Mouse (Mus musculus): ENCODE measurements at regions not wholly inside any gene's neighbourhood (a gene's known extent, or its start where the extent isn't known, plus 50 kb on each side); places are given as distances from the start of the nearest gene placed in this dataset.
A peak's percentile ranks its signal among the peaks of the same experiment; 100 is the strongest.

- Histone ChIP-seq H3K36me3 (no peaks in the 10 kb centered on the region), H3K9me3 (no peaks in the 10 kb centered on the region), H3K4me2 (replicated peaks) (peak overlapping the region; percentile 52), H3K4me3 (no peak overlapping the region), H3K27me3 (replicated peaks) (no peaks in the 10 kb centered on the region), H3K9ac (no peak overlapping the region), H3K27ac (peak overlapping the region; percentile 90), H3K4me1 (peaks cover 38% of the 10 kb centered on the region)
- WGBS: 24% methylated on average over 6 of the region's 6 CpGs
- no peak for ATAC-seq (ENCODE audit: low FRiP score, low read depth)
These were observed 174.1 kb upstream of the Jmjd1c start for GRCm38 (mm10) chr10:66921776-66922175.

- no peaks in the 10 kb centered on the region for H3K27me3 ChIP-seq (replicated peaks)
- no peak overlapping the region for H3K4me2 ChIP-seq (replicated peaks)
- no peak overlapping the region for H3K4me3 ChIP-seq
- no peaks in the 10 kb centered on the region for H3K9me3 ChIP-seq
- peaks cover 38% of the 10 kb centered on the region for H3K4me1 ChIP-seq
- H3K36me3 ChIP-seq: no peaks in the 10 kb centered on the region
- ATAC-seq (ENCODE audit: low FRiP score, low read depth): no peak
- no peak overlapping the region for H3K9ac ChIP-seq
- 0 out of 2 replicates have a peak overlapping the region, but pooled peaks have one; percentile 90 for H3K27ac ChIP-seq
- 85% methylated on average over 6 of the region's 6 CpGs for WGBS
These were observed 173.6 kb upstream of the Jmjd1c start for GRCm38 (mm10) chr10:66922314-66922713.

DNA sequence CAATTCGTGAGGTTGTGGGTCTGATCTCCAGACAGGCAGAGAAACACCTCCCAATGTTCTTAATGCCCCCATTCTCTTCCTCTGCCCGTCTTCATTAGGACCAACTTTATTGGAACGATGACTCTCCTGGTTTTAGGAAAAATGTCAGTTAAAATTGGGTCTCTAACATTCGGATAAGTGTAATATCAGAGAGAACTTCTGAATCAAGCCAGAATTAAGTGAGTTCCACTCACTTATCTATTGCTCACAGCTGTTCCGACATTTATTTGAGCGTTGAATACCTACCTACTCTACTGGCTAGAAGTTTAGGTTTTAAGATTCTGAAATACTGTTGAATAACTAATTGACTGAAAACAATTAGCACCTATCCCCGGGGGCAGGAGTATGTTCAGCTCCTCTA is 172.0 kb upstream of the Jmjd1c start:
- H3K9ac ChIP-seq: no peak overlapping the region
- no peak overlapping the region for H3K4me3 ChIP-seq
- H3K4me1 ChIP-seq: peaks cover 38% of the 10 kb centered on the region
- ATAC-seq (ENCODE audit: low FRiP score, low read depth): no peak
- no peak overlapping the region for H3K4me2 ChIP-seq (replicated peaks)
- H3K36me3 ChIP-seq: no peaks in the 10 kb centered on the region
- 90% methylated on average over 7 of the region's 7 CpGs for WGBS
- no peaks in the 10 kb centered on the region for H3K27me3 ChIP-seq (replicated peaks)
- H3K9me3 ChIP-seq: no peaks in the 10 kb centered on the region
- H3K27ac ChIP-seq: no peak overlapping the region

DNA sequence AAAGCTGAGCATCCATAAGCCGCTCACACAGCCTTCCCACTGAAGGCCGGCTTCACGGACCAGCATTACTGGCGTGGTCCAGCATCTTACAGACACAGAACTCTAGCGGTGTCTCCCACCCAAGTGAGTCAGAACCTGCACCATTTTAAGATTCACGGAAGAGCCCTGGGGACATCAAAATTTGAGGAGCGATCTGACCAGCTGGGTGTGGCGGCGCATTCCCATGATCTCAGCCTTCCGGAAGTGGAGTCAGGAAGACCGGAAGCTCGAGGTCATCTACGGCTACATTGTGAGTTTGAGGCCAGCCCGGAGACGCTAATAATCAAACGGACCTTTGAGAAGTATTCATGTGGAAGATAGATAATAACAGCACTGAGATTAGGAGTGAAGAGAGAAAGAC is 171.5 kb upstream of the Jmjd1c start:
- Histone ChIP-seq H3K9ac (no peak overlapping the region), H3K4me1 (peaks cover 35% of the 10 kb centered on the region), H3K27me3 (replicated peaks) (no peaks in the 10 kb centered on the region), H3K27ac (no peak overlapping the region), H3K4me2 (replicated peaks) (no peak overlapping the region), H3K9me3 (no peaks in the 10 kb centered on the region), H3K36me3 (no peaks in the 10 kb centered on the region), H3K4me3 (no peak overlapping the region)
- ATAC-seq (ENCODE audit: low FRiP score, low read depth): no peak
- WGBS: 88% methylated on average over 16 of the region's 16 CpGs

- peaks cover 26% of the 10 kb centered on the region for H3K4me1 ChIP-seq
- ATAC-seq (ENCODE audit: low FRiP score, low read depth): no peak
- no peaks in the 10 kb centered on the region for H3K9me3 ChIP-seq
- H3K27ac ChIP-seq: no peak overlapping the region
- WGBS: 42% methylated on average over 6 of the region's 6 CpGs
- H3K4me2 ChIP-seq (replicated peaks): no peak overlapping the region
- no peaks in the 10 kb centered on the region for H3K27me3 ChIP-seq (replicated peaks)
- H3K4me3 ChIP-seq: no peak overlapping the region
- H3K9ac ChIP-seq: no peak overlapping the region
- H3K36me3 ChIP-seq: no peaks in the 10 kb centered on the region
These were observed 170.3 kb upstream of the Jmjd1c start for GRCm38 (mm10) chr10:66925553-66926127.

- no peaks in the 10 kb centered on the region for H3K36me3 ChIP-seq
- no peak overlapping the region for H3K9ac ChIP-seq
- no peak for ATAC-seq (ENCODE audit: low FRiP score, low read depth)
- no peaks in the 10 kb centered on the region for H3K9me3 ChIP-seq
- H3K27ac ChIP-seq: no peak overlapping the region
- no peak overlapping the region for H3K4me2 ChIP-seq (replicated peaks)
- H3K4me1 ChIP-seq: peaks cover 6% of the 10 kb centered on the region
- no peaks in the 10 kb centered on the region for H3K27me3 ChIP-seq (replicated peaks)
- WGBS: 84% methylated on average over 2 of the region's 2 CpGs
- no peak overlapping the region for H3K4me3 ChIP-seq
These were observed 168.3 kb upstream of the Jmjd1c start for GRCm38 (mm10) chr10:66927651-66928050.

DNA sequence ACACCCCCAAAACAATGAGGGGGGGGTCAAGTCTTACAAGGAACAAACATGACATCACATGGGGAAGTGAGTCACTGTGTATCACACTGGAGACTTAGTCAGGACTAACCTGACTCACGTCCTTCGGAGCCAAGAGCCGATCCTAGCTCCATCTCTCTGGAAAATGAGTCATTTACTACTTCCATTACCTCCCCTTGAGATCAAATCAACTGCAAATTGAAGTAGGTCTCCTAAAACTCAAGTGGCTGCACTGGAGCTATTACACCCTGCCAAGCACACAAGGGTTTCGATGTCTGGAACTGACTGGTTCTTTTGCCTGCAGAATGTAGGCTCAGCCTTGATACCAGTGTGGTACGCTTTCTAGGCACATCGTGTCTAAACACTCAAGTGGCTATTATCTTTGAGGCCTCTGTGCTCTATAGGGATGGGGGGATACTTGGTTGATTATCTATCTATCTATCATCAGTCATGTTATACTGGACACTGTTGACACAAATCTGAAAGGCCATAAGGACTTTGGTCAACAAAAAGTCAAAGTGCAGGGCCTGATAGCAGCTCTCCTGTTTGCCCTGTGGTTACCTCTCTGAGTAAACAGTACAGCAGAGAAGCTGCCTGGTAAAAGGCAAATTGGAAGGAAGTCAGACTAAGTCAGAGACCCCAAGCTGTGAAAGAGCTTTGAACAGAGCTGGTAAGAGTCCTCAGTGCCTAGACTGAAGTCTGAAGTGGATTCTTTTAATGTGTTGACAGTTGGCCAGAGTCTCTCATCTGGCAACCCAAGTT is 167.5 kb upstream of the Jmjd1c start:
- H3K9me3 ChIP-seq: no peaks in the 10 kb centered on the region
- no peak overlapping the region for H3K4me3 ChIP-seq
- ATAC-seq (ENCODE audit: low FRiP score, low read depth): no peak
- H3K27me3 ChIP-seq (replicated peaks): no peaks in the 10 kb centered on the region
- no peaks in the 10 kb centered on the region for H3K4me1 ChIP-seq
- H3K36me3 ChIP-seq: no peaks in the 10 kb centered on the region
- WGBS: 78% methylated on average over 6 of the region's 6 CpGs
- no peak overlapping the region for H3K4me2 ChIP-seq (replicated peaks)
- no peak overlapping the region for H3K27ac ChIP-seq
- no peak overlapping the region for H3K9ac ChIP-seq

DNA sequence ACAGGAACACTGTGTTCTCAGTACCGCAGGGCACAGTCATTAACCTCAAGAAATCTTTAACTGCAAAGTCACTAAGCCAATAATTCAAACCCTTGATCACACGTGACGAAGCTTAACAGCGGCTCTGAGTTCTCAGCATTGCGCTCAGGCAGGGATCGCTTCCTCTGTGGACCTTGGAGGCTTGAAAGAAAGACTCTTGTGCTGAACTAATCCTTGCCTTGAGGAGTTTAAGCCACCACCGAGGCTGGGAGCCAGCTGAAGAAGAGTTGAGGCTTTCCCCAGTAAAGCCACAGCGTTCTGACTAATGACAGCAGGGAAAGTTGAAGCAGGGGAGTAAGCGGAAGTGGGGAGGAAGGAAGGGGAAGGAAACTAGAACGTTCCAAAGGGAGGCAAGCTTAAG is 165.4 kb upstream of the Jmjd1c start:
- no peak for ATAC-seq (ENCODE audit: low FRiP score, low read depth)
- no peak overlapping the region for H3K27ac ChIP-seq
- no peaks in the 10 kb centered on the region for H3K9me3 ChIP-seq
- H3K4me2 ChIP-seq (replicated peaks): no peak overlapping the region
- no peaks in the 10 kb centered on the region for H3K36me3 ChIP-seq
- H3K27me3 ChIP-seq (replicated peaks): no peaks in the 10 kb centered on the region
- no peak overlapping the region for H3K9ac ChIP-seq
- H3K4me3 ChIP-seq: no peak overlapping the region
- H3K4me1 ChIP-seq: no peaks in the 10 kb centered on the region
- 70% methylated on average over 10 of the region's 10 CpGs for WGBS

GRCm38 (mm10) chr10:66931505-66931904 is 164.4 kb upstream of the Jmjd1c start:
- Histone ChIP-seq H3K9ac (no peak overlapping the region), H3K36me3 (no peaks in the 10 kb centered on the region), H3K27me3 (replicated peaks) (no peaks in the 10 kb centered on the region), H3K4me1 (no peaks in the 10 kb centered on the region), H3K9me3 (no peaks in the 10 kb centered on the region), H3K4me2 (replicated peaks) (no peak overlapping the region), H3K27ac (no peak overlapping the region), H3K4me3 (no peak overlapping the region)
- ATAC-seq (ENCODE audit: low FRiP score, low read depth): no peak
- 79% methylated on average over 7 of the region's 7 CpGs for WGBS

GRCm38 (mm10) chr10:66932544-66932943 is 163.4 kb upstream of the Jmjd1c start:
- H3K4me1 ChIP-seq: no peaks in the 10 kb centered on the region
- 86% methylated on average over 6 of the region's 6 CpGs for WGBS
- no peaks in the 10 kb centered on the region for H3K9me3 ChIP-seq
- H3K36me3 ChIP-seq: no peaks in the 10 kb centered on the region
- no peak overlapping the region for H3K4me2 ChIP-seq (replicated peaks)
- ATAC-seq (ENCODE audit: low FRiP score, low read depth): no peak
- H3K27ac ChIP-seq: no peak overlapping the region
- H3K27me3 ChIP-seq (replicated peaks): no peaks in the 10 kb centered on the region
- H3K4me3 ChIP-seq: no peak overlapping the region
- H3K9ac ChIP-seq: no peak overlapping the region

DNA sequence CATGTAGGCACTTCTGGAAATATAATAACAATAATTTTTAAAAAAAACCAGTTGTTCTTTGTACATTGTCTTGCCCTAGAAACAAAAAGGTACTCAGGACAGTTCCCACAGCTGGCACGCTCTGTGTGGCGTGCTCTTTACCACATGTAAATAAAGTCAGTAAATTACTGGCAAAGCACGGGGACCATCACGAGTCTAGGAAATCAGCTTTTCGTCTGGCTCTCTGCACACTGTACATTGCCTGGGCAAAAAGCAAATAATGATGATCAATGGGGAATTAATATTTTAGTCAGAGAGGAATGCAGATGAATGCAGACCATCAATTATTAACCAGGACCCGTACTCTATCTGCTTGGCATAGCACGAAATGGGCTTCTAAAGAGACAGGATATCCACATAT is 162.2 kb upstream of the Jmjd1c start:
- Histone ChIP-seq H3K27me3 (replicated peaks) (no peaks in the 10 kb centered on the region), H3K4me1 (no peaks in the 10 kb centered on the region), H3K4me2 (replicated peaks) (no peak overlapping the region), H3K4me3 (no peak overlapping the region), H3K9me3 (no peaks in the 10 kb centered on the region), H3K27ac (no peak overlapping the region), H3K36me3 (no peaks in the 10 kb centered on the region), H3K9ac (no peak overlapping the region)
- 71% methylated on average over 7 of the region's 7 CpGs for WGBS
- ATAC-seq (ENCODE audit: low FRiP score, low read depth): no peak

DNA sequence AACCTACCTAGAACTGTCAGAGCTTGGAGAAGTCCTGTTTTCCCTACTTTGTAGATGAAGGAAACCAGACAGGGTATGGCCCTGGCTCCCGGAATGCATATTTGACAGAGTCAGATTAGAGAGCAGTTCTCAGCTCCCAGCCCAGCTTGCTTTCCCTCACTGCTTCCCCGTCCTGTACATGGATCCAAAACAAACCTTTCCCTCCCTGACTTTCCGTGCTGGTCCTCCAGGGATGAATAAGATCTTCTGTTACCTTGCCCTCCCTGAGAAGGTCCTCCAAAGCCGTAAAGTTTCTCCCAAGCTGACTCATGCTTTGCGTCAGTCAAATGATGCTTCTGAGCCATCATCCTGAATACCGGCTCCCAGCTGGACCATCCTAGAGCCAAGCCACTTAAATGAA is 160.2 kb upstream of the Jmjd1c start:
- H3K9me3 ChIP-seq: no peaks in the 10 kb centered on the region
- no peak for ATAC-seq (ENCODE audit: low FRiP score, low read depth)
- no peak overlapping the region for H3K9ac ChIP-seq
- H3K27me3 ChIP-seq (replicated peaks): no peaks in the 10 kb centered on the region
- H3K4me1 ChIP-seq: no peaks in the 10 kb centered on the region
- H3K4me3 ChIP-seq: no peak overlapping the region
- no peaks in the 10 kb centered on the region for H3K36me3 ChIP-seq
- H3K27ac ChIP-seq: no peak overlapping the region
- no peak overlapping the region for H3K4me2 ChIP-seq (replicated peaks)
- 79% methylated on average over 6 of the region's 6 CpGs for WGBS

- Histone ChIP-seq H3K36me3 (no peaks in the 10 kb centered on the region), H3K4me1 (no peaks in the 10 kb centered on the region), H3K4me3 (no peak overlapping the region), H3K27ac (no peak overlapping the region), H3K9ac (no peak overlapping the region), H3K9me3 (no peaks in the 10 kb centered on the region), H3K4me2 (replicated peaks) (no peak overlapping the region), H3K27me3 (replicated peaks) (no peaks in the 10 kb centered on the region)
- ATAC-seq (ENCODE audit: low FRiP score, low read depth): no peak
- 90% methylated on average over 13 of the region's 13 CpGs for WGBS
These were observed 158.8 kb upstream of the Jmjd1c start for GRCm38 (mm10) chr10:66937116-66937515.
